Mouse (Mus musculus) CD4-positive, CD25-positive, alpha-beta regulatory T cell, adult 4 months (primary cell): ENCODE measurements around the gene Olfr1179. TPM values are rescaled to one million over a fixed set of nuclear protein-coding genes. Genes with fewer than 3 reads are reported as not detected.
"Not testable (repeated sequence)": the region's sequence is repeated elsewhere in the genome, so short reads cannot be mapped to it uniquely, and the experiment has no call there.

ENCODE experiments used
- ATAC-seq: one replicate; pipeline ENCODE4 v1.8.0; 2017
- polyA plus RNA-seq, 2 experiments: library from polyadenylated mRNA; unstranded; fragments of 100-300 nt; shearing (Covaris generic); gene quantifications; one replicate each; pipeline ENCODE4 v1.2.1; 2017

The Olfr1179 gene
- polyA plus RNA-seq, result not detected

DNA sequence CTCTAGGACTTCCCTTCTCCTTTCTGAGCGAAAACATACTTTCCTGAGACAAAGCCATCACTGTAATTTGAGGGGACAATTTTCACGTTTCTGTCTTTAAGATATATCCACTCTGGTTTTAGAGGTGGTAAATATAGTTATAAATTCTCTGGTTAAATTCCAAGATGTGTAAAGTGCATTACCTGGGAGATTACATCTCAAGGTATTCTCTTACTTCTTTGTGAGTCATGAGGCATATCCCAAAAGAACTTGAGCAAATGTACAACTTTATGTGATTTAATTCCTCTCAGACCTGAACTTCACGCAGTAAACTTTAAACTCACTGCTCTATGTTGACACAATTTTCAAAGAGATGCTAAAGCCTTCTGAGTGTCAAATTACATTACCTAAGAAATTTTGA is at the start of gene Olfr1179:
Olfr1179 (minus strand) TSS at position 101 of the 400 bp plus-strand sequence.
- ATAC-seq, result no peak

DNA sequence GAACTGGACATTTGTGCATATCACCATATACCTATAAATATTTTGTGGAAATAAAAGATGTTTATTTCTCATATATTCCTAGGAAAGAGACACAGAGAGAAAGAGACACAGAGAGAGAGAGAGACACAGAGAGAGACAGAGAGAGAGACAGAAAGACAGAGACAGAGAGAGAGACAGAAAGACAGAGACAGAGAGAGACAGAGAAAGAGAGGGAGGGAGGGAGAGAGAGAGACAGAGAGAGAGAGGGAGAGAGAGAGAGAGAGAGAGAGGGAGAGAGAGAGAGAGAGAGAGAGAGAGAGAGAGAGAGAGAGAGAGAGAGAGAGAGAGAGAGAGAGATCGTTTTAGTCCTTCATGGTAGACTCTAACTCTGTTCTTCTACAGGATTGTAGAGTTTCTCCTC is 48.3 kb upstream of the Olfr1179 start, which contains the start of gene Olfr1183:
Olfr1183 (plus strand) TSS at position 301 of the 400 bp plus-strand sequence.
- not testable (repeated sequence) for ATAC-seq

DNA sequence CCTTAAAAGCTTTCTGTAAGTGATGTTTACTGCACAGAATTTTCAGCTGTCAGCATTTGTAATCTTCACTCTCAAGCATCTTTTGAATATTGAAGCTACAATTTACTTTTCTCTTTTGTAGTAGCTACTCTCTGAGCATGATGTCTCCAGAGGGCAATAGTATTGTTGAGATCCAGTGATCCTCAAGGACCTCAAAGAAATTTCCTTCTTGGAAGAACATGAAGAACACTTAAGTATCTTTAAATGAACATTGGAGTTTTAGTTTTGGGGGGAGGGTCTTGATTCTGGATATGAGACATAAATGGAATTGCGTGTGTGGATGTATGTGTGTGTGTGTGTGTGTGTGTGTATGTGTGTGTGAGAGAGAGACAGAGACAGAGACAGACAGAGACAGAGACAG is 42.8 kb upstream of the Olfr1179 start, which contains the start of gene Gm13757:
Gm13757 (minus strand) TSS at position 101 of the 400 bp plus-strand sequence.
- ATAC-seq, result no peak

DNA sequence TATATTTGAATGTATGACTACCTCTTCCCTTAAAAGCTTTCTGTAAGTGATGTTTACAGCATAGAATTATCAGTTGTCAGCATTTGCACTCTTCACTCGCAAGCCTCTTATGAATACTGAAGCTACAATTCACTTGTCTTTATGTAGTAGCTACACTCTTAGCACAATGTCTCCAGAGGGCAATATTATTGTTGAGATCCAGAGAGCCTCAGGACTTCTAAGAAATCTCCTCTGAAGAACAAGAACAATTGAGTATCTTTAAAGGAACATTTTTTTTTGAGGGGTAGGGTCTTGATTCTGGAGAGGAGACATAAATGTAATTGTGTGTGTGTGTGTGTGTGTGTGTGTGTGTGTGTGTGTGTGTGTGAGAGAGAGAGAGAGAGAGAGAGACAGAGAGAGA is 19.8 kb upstream of the Olfr1179 start, which contains the start of gene Olfr1181:
Olfr1181 (minus strand) TSS at position 101 of the 400 bp plus-strand sequence.
- ATAC-seq, result no peak

GRCm38 (mm10) chr2:88419051-88419450 is 12.8 kb upstream of the Olfr1179 start, which contains the start of gene Olfr1180:
Gene Olfr1180, minus strand, starts transcription at chr2:88419151.
- ATAC-seq, result no peak

GRCm38 (mm10) chr2:88386762-88387161 is 19.5 kb downstream of the Olfr1179 start, which contains the start of gene Olfr1178:
Gene Olfr1178, plus strand, starts transcription at chr2:88387062.
- no peak for ATAC-seq

DNA sequence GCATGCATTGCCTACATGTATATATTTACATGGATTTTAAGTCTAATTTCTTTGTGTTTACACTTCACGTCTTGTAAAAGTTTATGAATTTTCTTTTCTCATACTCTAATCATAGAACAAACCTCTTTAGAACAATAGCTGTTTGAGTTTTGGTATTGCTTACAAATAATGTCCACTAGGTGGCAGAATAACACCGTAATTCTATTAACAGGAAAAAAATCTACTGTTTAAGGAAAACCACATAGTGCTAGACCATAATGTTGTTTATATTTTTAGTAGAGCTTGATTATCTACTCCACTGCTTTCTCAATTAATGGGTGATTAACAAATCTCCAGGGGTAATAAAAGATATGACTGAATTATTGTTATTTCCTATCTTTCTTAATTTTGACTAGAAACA is 49.9 kb downstream of the Olfr1179 start:
- no peak for ATAC-seq

Other genes starting within 250 kb of the Olfr1179 start
- gene Olfr1168, start 224.6 kb downstream of the Olfr1179 start, polyA plus RNA-seq, result not detected
- not detected for gene Olfr1170, start 178.1 kb downstream of the Olfr1179 start, polyA plus RNA-seq
- gene Olfr1173, start 126.6 kb downstream of the Olfr1179 start, polyA plus RNA-seq, result under 1 TPM in 1 of 2 experiments, not detected in 1; 0.13 TPM
- gene Olfr1174-ps, start 91.3 kb downstream of the Olfr1179 start, polyA plus RNA-seq, result not detected
- gene Olfr1175-ps, start 79.2 kb downstream of the Olfr1179 start, polyA plus RNA-seq, result not detected
- gene Olfr1176, start 69.7 kb downstream of the Olfr1179 start, polyA plus RNA-seq, result not detected
- not detected for gene Olfr1177-ps, start 60.0 kb downstream of the Olfr1179 start, polyA plus RNA-seq
- under 1 TPM in 1 of 2 experiments, not detected in 1; 0.17 TPM for gene Olfr1178, start 19.4 kb downstream of the Olfr1179 start, polyA plus RNA-seq
- gene Olfr1180, start 12.7 kb upstream of the Olfr1179 start, polyA plus RNA-seq, result not detected
- gene Olfr1181, start 19.7 kb upstream of the Olfr1179 start, polyA plus RNA-seq, result not detected
- gene Gm13757, start 42.7 kb upstream of the Olfr1179 start, polyA plus RNA-seq, result not detected
- not detected for gene Olfr1183, start 48.4 kb upstream of the Olfr1179 start, polyA plus RNA-seq
- gene Olfr1184, start 77.1 kb upstream of the Olfr1179 start, polyA plus RNA-seq, result not detected
- under 1 TPM in 1 of 2 experiments, not detected in 1; 0.44 TPM for gene Olfr1185-ps1, start 86.9 kb upstream of the Olfr1179 start, polyA plus RNA-seq
- gene Olfr1186, start 112.1 kb upstream of the Olfr1179 start, polyA plus RNA-seq, result not detected
- not detected for gene Olfr1188, start 150.5 kb upstream of the Olfr1179 start, polyA plus RNA-seq
- gene Olfr1189, start 180.0 kb upstream of the Olfr1179 start, polyA plus RNA-seq, result not detected
- gene Olfr1191-ps1, start 234.1 kb upstream of the Olfr1179 start, polyA plus RNA-seq, result not detected
- under 1 TPM; 0.15 to 0.16 TPM for gene Olfr1192-ps1, start 242.1 kb upstream of the Olfr1179 start, polyA plus RNA-seq